Mouse (Mus musculus) Patski (cell line): ENCODE measurements around the gene Cyp2u1. TPM values are rescaled to one million over a fixed set of nuclear protein-coding genes. Genes with fewer than 3 reads are reported as not detected.
A peak's percentile ranks its signal among the peaks of the same experiment; 100 is the strongest.
"Not testable (repeated sequence)": the region's sequence is repeated elsewhere in the genome, so short reads cannot be mapped to it uniquely, and the experiment has no call there.

Experiments used
- ATAC-seq: fragments of 100-300 bp; one replicate; pipeline ENCODE4 v1.8.0; 2021
- CTCF ChIA-PET: fragments of 350-600 bp; sonication (Branson Sonifier 250); formaldehyde crosslinking; loops from one replicate; lab custom pipeline; 2022; ENCODE audit warnings: inconsistent platforms; lab: Charles Lee
- POLR2A ChIA-PET: fragments of 350-600 bp; sonication (Branson Sonifier 250); formaldehyde crosslinking; loops from one replicate; lab custom pipeline; 2022; ENCODE audit warnings: antibody characterized with exemption, inconsistent platforms; lab: Charles Lee
- DNase-seq: peaks from one replicate; pipeline ENCODE4 v3.0.0-alpha.2; 2011; ENCODE audit warnings: low read depth, low spot score
- H3K27me3 ChIP-seq: fragments of 371-371 bp; one replicate; pipeline ENCODE4 v1.5.1; 2021
- CTCF ChIP-seq: fragments of 100-300 bp; IDR thresholded peaks from one replicate; pipeline ENCODE4 v1.5.1; 2021
- in situ Hi-C: fragments of 300-500 bp; cut with MboI; formaldehyde crosslinking; loops from 3 replicates; pipeline ENCODE4 v1.11.1; 2018; ENCODE audit warnings: low pct_unique_long_range_greater_than_20kb, mixed read lengths
- polyA plus RNA-seq: library from polyadenylated mRNA; unstranded; gene quantifications from one replicate; pipeline ENCODE4 v1.2.3, GENCODE M21; 2021

Gene Cyp2u1
- polyA plus RNA-seq: 16.9 TPM

GRCm38 (mm10) chr3:131302452-131303319 lies at the start of gene Cyp2u1:
Gene Cyp2u1, minus strand, starts transcription at chr3:131303227.
- no peak for TF ChIP-seq CTCF
- DNase-seq: peak; percentile 61
- no peaks in the 10 kb centered on the region for H3K27me3 ChIP-seq
- peak; percentile 99 for ATAC-seq
- CTCF ChIA-PET: interaction anchor here (1.2 to 2.8 kb wide), 5 partner anchors 9 to 222 kb away, joined by 3 to 16 read pairs (median 8); no protein-coding TSS in a partner anchor
- POLR2A ChIA-PET: interaction anchor here (0.8 to 1.3 kb wide), 4 partner anchors 16 to 233 kb away, joined by 3 to 7 read pairs (median 4); no protein-coding TSS in a partner anchor
- in situ Hi-C loops: loop anchor here (5.0 kb wide), 1 partner anchor 250 kb away; no protein-coding TSS in a partner anchor

GRCm38 (mm10) chr3:131350539-131350938 lies 47.5 kb upstream of the Cyp2u1 start:
- in situ Hi-C loops: no loop called here
- ATAC-seq: no peak
- no peak for TF ChIP-seq CTCF
- CTCF ChIA-PET: interaction anchor here (1.3 to 7.3 kb wide), 9 partner anchors 11 to 203 kb away, joined by 3 to 92 read pairs (median 16); no protein-coding TSS in a partner anchor
- DNase-seq: no peak
- POLR2A ChIA-PET: no interaction called here
- H3K27me3 ChIP-seq: no peaks in the 10 kb centered on the region

- no peaks in the 10 kb centered on the region for H3K27me3 ChIP-seq
- POLR2A ChIA-PET: interaction anchor here (0.6 to 2.0 kb wide), 5 partner anchors 15 to 205 kb away, joined by 3 to 9 read pairs (median 4); no protein-coding TSS in a partner anchor
- no peak for DNase-seq
- CTCF ChIA-PET: interaction anchor here (0.9 to 7.3 kb wide), 26 partner anchors 10 to 232 kb away, joined by 3 to 92 read pairs (median 6); no protein-coding TSS in a partner anchor
- TF ChIP-seq CTCF: no peak
- ATAC-seq: no peak
- in situ Hi-C loops: loop anchor here (5.0 kb wide), 2 partner anchors 138 to 203 kb away; no protein-coding TSS in a partner anchor
Measured at GRCm38 (mm10) chr3:131349013-131349412, 46.0 kb upstream of the Cyp2u1 start.

GRCm38 (mm10) chr3:131348579-131348950 lies 45.5 kb upstream of the Cyp2u1 start:
- no peak for TF ChIP-seq CTCF
- in situ Hi-C loops: loop anchor here (5.0 kb wide), 2 partner anchors 139 to 204 kb away; no protein-coding TSS in a partner anchor
- DNase-seq: no peak
- H3K27me3 ChIP-seq: no peaks in the 10 kb centered on the region
- no peak for ATAC-seq
- POLR2A ChIA-PET: interaction anchor here (0.6 to 2.0 kb wide), 6 partner anchors 13 to 205 kb away, joined by 3 to 9 read pairs (median 4); no protein-coding TSS in a partner anchor
- CTCF ChIA-PET: interaction anchor here (0.6 to 7.3 kb wide), 31 partner anchors 8 to 233 kb away, joined by 3 to 92 read pairs (median 5); no protein-coding TSS in a partner anchor

DNA sequence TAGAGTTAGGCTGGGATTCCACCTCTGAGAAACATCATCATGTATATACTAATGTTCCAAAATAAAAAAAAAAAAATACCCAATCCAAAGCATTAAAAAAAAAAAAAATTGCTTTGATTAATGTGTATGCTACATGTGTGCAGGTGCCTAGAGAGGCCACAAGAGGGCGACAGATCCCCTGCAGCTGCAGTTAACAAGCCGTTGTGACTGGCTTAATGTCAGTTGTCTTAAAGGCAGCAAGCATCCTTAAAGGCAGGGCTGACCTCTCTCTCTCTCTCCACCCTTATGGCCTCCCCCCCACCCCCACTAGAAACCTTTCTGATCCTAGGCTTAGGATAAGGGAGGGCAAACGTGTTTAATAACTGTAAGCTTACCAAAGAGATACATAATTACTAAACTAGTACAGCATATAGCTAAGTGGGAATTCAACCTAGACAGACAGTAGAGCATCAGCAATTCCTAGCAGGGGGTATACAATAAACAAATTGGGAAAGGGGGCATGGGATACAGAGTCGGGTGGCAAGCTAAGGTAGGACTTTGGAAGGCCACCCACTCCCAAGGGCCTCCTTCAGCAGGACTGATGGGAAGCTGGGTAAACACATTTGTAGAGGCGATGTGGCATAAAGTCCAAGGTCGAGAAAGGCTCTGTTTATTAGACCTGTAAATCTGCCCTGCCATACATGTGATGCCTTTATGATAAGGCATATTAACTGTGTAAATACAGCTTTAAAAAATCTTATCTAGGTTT lies 45.0 kb upstream of the Cyp2u1 start:
- ATAC-seq: peak; percentile 57
- in situ Hi-C loops: loop anchor here (5.0 kb wide), 2 partner anchors 139 to 204 kb away; no protein-coding TSS in a partner anchor
- no peaks in the 10 kb centered on the region for H3K27me3 ChIP-seq
- ChIA-PET POLR2A (interaction anchor here (0.7 to 2.0 kb wide), 4 partner anchors 14 to 182 kb away, joined by 3 to 9 read pairs (median 6); no protein-coding TSS in a partner anchor), CTCF (interaction anchor here (0.6 to 7.3 kb wide), 30 partner anchors 8 to 233 kb away, joined by 3 to 92 read pairs (median 5); no protein-coding TSS in a partner anchor)
- peak; percentile 97 for TF ChIP-seq CTCF
- DNase-seq: peak; percentile 15

GRCm38 (mm10) chr3:131345903-131346302 lies 42.9 kb upstream of the Cyp2u1 start:
- CTCF ChIA-PET: interaction anchor here (0.9 to 7.3 kb wide), 7 partner anchors 8 to 216 kb away, joined by 3 to 92 read pairs (median 24); no protein-coding TSS in a partner anchor
- no peak for ATAC-seq
- no peak for TF ChIP-seq CTCF
- in situ Hi-C loops: loop anchor here (5.0 kb wide), 2 partner anchors 141 to 206 kb away; no protein-coding TSS in a partner anchor
- no peak for DNase-seq
- POLR2A ChIA-PET: interaction anchor here (0.6 to 1.2 kb wide), 2 partner anchors 33 to 161 kb away, joined by 3 read pairs; no protein-coding TSS in a partner anchor
- H3K27me3 ChIP-seq: no peaks in the 10 kb centered on the region

GRCm38 (mm10) chr3:131343311-131343710 lies 40.3 kb upstream of the Cyp2u1 start:
- ATAC-seq (no peak), DNase-seq (no peak)
- ChIA-PET POLR2A (no interaction called here), CTCF (interaction anchor here (0.9 to 1.7 kb wide), 4 partner anchors 11 to 207 kb away, joined by 3 to 5 read pairs (median 4); no protein-coding TSS in a partner anchor)
- no peak for TF ChIP-seq CTCF
- no peaks in the 10 kb centered on the region for H3K27me3 ChIP-seq
- in situ Hi-C loops: no loop called here

GRCm38 (mm10) chr3:131340885-131341284 lies 37.9 kb upstream of the Cyp2u1 start:
- in situ Hi-C loops: no loop called here
- no peaks in the 10 kb centered on the region for H3K27me3 ChIP-seq
- DNase-seq (no peak), ATAC-seq (no peak)
- ChIA-PET CTCF (interaction anchor here (0.7 to 3.2 kb wide), 4 partner anchors 10 to 184 kb away, joined by 3 to 10 read pairs (median 6); no protein-coding TSS in a partner anchor), POLR2A (no interaction called here)
- no peak for TF ChIP-seq CTCF

DNA sequence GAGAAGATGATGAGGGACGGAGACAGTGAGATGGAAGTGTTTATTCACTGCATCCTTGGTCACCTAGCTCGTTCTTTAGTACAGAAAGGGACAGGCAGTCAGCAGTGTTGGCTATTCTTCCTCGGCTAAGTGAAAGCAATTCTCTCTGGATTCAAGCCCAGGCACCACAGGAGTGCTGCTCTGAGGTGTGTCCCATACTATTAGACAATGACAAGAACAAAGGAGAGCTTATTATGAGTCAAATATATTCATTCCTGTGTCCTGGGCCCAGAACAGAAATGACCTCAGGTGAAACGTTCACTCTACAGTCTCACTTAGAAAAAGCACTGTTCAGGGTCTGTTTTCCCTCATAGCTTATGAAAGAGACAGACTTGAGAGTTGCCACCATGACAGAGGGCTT lies 36.3 kb upstream of the Cyp2u1 start:
- no peak for DNase-seq
- CTCF ChIA-PET: interaction anchor here (1.2 to 3.3 kb wide), 6 partner anchors 9 to 186 kb away, joined by 3 to 19 read pairs (median 9); no protein-coding TSS in a partner anchor
- in situ Hi-C loops: no loop called here
- no peak for ATAC-seq
- POLR2A ChIA-PET: interaction anchor here (1.2 kb wide), 1 partner anchor 226 kb away, joined by 3 read pairs; no protein-coding TSS in a partner anchor
- no peak for TF ChIP-seq CTCF
- H3K27me3 ChIP-seq: no peaks in the 10 kb centered on the region

- H3K27me3 ChIP-seq, in situ Hi-C loops, POLR2A ChIA-PET, DNase-seq, ATAC-seq: not testable (repeated sequence)
- CTCF ChIA-PET: interaction anchor here (1.2 to 3.3 kb wide), 3 partner anchors 9 to 184 kb away, joined by 3 to 19 read pairs (median 4); no protein-coding TSS in a partner anchor
Measured at GRCm38 (mm10) chr3:131337749-131338148, 34.7 kb upstream of the Cyp2u1 start.
